Mouse (Mus musculus): Measurements from ENCODE around the gene Chst13.

Chst13 gene

GRCm38 (mm10) chr6:90320429-90320828 lies 4.6 kb downstream of the Chst13 start:
- DNase-seq (ENCODE audit: extremely low read depth, insufficient read length, low spot score) = no peak

- DNase-seq (ENCODE audit: extremely low read depth, insufficient read length, low spot score) = no peak
These were observed 5.4 kb downstream of the Chst13 start for GRCm38 (mm10) chr6:90319475-90320191.

GRCm38 (mm10) chr6:90319019-90319418 lies 6.0 kb downstream of the Chst13 start:
- no peak for DNase-seq (ENCODE audit: extremely low read depth, insufficient read length, low spot score)

GRCm38 (mm10) chr6:90317510-90318258 lies 7.3 kb downstream of the Chst13 start:
- no peak for DNase-seq (ENCODE audit: extremely low read depth, insufficient read length, low spot score)

- no peak for DNase-seq (ENCODE audit: extremely low read depth, insufficient read length, low spot score)
These were observed 9.0 kb downstream of the Chst13 start for GRCm38 (mm10) chr6:90315961-90316360.

- DNase-seq (ENCODE audit: extremely low read depth, insufficient read length, low spot score) = no peak
These were observed 15.9 kb downstream of the Chst13 start for GRCm38 (mm10) chr6:90308839-90309778.

- DNase-seq (ENCODE audit: extremely low read depth, insufficient read length, low spot score) = no peak
These were observed 18.5 kb downstream of the Chst13 start for GRCm38 (mm10) chr6:90306315-90306975.

GRCm38 (mm10) chr6:90300919-90301318 lies 24.1 kb downstream of the Chst13 start, which contains the start of gene BC048671:
Gene BC048671 (plus strand): TSS chr6:90301219.
- no peak for DNase-seq (ENCODE audit: extremely low read depth, insufficient read length, low spot score)

GRCm38 (mm10) chr6:90288265-90288664 lies 36.7 kb downstream of the Chst13 start:
- DNase-seq (ENCODE audit: extremely low read depth, insufficient read length, low spot score) = no peak

Measured in 3134 (cell line).